Mouse (Mus musculus) spleen, postnatal 4 days (tissue): ENCODE results near the gene Taldo1.

Experiments used
- DNase-seq, 2 experiments: peaks; one replicate each; pipeline ENCODE4 v3.0.0; 2022; ENCODE audit warnings: low spot score in 2 of 2

Taldo1 gene

DNA sequence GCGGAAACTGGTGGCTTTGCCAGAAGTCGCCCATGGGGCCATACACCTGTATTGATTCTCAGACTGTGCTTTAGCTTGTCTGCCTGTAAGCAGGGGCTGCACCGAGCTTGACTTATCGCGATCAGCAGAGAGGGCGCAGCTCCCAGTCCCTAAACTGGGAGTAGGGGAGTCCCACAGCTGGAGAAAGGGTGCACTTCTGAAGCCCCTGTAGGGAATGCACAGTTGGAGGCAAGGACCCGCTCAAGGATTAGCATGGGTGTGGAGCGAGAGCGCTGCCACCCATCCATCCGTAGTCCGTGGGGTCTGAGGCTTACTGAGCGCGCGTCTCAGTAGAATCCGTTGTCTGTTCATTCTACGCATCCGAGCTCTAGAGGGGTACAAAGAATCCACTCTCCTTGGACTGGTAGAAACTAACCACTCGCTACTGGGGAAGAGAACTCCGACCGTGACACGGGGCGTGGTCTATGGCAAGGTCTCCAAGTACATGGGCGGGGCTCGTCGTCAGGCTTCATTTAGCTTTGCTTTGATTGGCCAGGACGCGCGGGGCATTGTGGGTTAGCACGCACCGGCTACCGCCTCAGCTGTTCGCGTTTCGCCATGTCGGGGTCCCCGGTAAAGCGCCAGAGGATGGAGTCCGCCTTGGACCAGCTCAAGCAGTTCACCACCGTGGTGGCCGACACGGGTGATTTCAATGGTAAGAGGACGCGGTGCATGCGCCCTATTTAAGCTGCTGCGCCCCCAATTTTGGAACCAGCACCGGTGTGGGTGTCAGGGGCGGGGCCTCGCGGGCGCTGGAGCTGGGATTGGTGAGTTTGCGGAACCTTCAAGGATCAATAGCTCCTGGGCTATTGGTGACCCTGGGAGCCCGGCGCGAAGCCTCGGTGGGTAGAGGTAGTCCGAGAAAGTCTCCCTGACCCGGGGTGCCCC is at the start of gene Taldo1:
Taldo1 (plus strand) TSS at position 575 of the 927 bp plus-strand sequence.
- peak; percentile 98 for DNase-seq

DNA sequence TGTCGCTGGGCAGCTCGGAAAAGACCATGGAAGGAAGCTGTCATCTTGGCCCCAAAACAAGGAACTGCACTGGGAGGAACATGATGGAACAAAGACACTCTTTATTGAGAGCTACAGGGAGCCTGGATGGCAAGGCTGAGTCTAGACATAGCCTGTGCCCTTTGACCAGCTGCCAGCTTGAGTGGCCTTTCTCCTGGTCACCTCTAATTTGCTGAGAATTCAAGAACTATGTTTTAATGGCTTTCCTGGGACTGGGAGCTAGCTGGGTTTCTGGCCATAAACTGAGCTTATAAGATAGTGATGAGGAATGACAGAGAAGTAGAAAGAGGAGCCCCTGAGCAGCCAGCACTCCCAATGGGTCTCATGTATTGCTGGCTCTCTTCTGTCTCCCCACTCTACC is 48.8 kb upstream of the Taldo1 start:
- peak in 1 of 2 experiments; percentile 53 for DNase-seq

DNA sequence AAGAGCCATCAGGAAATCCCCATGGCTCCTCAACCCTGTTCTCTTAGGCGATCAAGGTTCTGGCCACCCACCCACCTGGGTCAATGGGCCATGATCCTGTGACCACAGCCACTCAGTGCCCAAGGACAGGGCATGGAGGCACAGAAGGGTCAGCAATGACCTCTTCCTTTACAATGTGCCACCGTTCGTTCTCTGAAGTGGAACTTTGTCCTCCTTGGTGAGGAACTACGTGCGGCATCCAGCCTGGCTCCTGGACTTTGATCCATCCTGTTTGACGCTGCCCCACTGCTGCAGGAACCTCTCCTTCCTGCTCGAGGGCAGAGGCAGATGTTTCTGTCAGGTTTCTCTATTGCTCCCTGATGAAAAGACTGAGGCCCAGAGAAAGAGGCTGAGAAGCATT is 48.3 kb upstream of the Taldo1 start:
- DNase-seq: peak in 1 of 2 experiments; percentile 54

DNA sequence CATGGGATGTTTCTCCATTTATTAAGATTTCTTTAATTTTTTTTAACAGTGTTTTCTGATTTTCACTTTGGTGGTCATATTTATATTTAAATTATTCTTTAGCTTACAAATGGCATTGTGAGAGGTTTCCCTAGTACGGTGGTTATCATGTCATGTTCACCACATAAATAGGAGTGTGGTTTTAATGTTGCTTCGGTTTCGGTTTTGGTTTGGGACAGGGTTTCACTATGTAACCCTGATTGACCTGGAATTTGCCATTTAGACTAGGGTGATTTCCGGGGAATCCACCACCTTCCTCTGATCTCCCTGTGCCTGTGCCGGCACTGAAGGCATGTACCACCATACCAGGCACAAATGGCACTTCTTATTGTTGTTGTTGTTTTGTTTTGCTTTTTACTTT is 47.2 kb upstream of the Taldo1 start:
- no peak for DNase-seq

DNA sequence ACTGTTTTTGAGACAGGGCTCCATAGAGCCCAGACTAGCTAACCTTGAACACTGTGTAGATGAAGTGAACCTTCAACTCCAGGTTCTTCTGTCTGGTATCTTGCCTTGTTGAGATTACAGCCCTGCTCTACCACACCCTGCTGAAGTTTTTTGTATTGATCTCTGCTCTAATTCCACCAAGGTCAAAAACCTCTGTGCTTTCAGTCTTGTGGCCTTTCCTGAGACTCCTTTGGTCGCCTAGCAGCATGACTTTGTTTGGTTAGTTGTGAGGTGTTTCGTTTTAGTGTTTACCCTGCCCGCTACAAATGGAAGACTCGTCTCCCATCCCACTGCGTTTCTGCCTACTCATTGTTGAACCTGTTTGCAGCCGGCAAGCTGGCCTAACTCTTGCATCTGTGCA is 40.9 kb upstream of the Taldo1 start:
- DNase-seq: no peak

DNA sequence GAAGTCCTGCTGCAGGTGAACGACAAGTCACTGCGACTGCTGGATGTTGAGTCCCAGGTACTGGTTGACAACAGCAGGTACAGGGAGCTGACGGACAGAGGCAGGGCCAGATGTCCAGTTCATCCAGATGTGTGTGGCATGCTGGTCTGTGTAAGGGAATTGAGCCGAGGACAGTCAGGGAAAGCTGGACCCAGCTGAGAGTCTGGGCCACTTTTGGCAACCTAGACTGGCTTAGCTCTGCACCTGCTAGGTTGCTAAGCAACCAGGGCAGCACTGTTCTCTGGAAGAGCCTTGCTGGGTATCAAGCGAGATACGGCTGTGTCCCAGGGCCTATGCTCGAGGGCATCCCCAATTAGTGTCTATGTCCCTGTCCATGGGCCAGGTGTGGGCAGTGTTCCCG is 36.9 kb upstream of the Taldo1 start:
- DNase-seq: peak in 1 of 2 experiments; percentile 55

DNA sequence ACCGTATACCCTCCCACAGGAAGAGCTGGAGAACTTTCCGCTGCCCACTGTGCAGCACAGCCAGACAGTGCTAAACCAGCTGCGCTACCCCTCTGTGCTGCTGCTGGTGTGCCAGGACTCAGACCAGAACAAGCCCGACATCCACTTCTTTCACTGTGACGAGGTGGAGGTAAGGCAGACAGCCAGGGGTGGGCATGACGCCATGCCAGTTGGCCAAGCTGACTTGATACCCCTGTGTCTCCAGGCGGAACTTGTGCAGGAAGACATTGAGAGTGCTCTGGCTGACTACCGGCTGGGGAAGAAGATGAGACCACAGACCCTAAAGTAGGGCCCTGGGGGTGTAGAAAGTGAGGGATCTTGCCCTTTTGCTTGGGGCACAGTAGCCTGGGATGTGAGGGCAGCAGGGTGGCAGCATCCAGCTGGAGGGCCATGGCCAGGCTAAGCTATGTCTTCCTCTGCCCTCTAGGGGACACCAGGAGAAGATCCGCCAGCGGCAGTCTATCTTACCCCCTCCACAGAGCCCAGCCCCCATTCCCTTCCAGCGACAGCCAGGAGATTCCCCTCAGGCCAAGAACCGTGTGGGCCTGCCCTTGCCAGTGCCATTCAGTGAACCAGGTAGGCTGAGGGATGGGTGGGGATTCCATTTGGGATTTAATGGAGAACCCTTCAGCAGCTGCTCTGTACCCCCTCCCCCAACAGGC is 36.2 kb upstream of the Taldo1 start:
- peak; percentile 15 to 65 for DNase-seq

DNA sequence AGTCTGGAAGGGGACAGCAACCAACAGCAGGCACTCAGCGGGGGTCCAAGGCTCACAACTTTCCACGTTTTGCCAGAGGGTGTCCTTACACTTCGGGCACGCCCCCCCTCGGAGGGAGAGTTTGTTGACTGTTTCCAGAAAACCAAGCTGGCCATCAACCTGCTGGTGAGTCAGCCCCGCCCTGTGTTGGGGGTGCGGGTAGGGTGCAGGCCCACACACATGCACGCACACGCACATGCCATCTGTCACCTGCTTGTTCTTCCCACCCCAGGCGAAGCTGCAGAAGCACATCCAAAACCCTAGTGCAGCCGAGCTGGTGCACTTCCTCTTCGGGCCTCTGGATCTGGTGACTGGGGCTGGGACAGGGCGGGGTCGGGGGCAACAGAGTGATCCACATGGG is 35.0 kb upstream of the Taldo1 start:
- peak in 1 of 2 experiments; percentile 62 for DNase-seq

DNA sequence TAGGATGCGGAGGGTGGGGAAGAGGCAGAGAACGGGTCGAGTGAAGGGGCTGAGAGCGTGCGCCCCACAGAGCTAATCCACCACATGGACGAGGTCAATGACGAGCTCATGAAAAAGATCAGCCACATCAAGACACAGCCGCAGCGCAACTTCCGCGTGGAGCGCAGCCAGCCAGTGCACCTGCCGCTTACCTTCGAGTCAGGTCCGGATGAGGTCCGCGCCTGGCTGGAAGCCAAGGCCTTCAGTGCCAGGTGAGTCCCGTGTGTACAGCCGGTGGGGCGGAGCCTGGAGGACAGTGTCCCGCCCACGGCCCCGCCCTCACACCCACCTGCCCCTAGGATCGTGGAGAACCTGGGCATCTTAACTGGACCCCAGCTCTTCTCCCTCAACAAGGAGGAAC is 30.5 kb upstream of the Taldo1 start:
- DNase-seq: peak; percentile 18 to 71

DNA sequence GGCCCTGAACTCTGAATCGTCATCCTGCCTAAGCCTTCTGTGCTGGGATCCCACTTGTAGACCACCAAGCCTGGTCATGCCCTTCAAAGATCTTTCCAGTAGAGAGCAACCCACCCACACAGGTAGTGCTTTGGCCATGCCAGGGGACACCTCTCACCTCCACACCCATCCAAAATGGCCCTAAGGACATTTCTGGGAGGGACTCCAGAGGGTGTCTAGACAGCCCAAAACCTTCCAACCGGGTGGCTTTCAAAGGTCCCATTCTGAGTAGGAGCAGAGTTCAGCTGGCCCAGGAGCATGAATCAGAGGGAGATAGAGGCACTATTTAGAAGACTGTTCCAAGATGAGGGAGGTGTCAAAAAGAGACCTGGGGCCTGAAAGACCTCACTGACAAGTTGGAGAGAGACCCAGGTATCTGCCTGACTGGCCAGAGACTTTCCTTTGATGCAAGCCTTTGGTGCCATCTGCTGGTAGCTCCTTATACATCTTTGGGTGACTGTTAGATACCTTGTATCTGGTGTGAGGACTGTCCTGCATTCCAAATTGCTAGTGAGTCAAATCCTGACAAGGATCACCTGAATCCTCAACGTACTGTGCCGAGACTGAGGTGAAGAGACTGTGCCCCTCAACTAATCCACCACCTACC is 28.8 kb upstream of the Taldo1 start:
- DNase-seq: peak; percentile 78 to 88

DNA sequence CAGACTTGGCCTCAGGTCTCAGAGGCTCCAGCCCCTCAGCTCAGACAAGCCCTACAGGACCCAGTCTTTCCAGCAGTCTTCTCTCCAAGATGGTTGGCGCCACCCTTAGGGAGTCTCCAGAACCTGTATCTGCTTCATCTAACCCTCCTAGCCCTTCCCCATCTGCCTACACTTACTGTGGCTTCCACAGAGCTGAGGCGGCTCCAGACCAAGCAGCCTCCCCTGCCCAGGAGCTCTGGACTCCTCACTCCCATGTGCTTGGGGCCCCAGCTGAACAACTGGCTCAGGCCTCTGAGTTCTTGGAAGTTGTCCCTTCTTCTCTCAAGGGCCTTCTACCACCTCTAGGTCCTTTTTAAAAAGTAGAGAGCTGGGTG is 28.3 kb upstream of the Taldo1 start:
- peak in 1 of 2 experiments; percentile 68 for DNase-seq

DNA sequence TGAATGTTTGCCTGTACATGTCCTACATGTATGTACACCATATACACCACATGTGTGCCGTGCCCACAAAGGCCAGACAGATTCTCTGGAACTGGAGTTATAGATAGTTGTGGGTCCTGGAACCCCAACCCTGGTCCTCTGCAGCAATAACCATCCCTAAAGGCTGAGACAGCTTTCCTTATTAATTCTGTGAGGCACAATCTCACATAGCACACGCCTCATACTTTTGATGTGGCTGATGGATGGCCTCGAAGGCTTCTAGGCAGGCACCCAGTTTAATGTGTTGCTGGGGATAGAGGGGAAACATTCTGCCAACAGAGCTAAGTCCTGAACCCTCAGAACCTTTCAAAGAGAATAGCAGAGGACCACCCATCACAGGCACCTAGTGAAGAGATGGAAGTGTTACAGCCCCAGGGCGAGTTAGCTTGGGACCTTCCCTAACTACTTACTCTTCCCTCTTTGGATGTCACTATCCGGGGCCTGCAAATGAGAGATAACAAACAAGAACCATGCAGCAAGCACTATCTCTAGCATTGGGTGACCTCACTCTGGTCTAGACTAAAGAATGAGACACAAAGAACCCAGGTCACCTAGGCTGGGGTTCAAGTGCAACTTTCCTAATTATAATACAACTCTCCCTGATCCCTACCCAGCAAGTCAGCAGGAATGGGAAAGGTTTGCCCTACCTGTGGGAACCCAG is 27.5 kb upstream of the Taldo1 start:
- no peak for DNase-seq

DNA sequence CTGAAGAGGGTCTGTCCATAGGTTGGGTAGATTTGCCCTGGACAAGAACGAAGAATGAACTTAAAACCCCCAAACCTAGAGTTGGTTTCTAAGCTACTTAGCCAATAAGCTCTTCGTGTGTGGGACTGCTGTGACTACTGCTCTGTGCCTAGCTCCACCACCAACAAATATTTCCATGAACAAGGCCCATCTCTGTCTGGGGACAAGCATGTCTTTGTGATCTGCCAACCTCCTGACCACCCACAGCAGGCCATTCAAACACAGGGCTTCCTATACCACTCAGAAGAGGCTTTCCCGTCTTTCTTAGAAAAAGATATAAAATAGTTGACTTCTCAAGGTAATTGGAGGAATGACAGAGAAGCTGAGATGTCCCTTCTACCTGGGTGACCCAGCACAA is 27.0 kb upstream of the Taldo1 start:
- peak in 1 of 2 experiments; percentile 53 for DNase-seq

DNA sequence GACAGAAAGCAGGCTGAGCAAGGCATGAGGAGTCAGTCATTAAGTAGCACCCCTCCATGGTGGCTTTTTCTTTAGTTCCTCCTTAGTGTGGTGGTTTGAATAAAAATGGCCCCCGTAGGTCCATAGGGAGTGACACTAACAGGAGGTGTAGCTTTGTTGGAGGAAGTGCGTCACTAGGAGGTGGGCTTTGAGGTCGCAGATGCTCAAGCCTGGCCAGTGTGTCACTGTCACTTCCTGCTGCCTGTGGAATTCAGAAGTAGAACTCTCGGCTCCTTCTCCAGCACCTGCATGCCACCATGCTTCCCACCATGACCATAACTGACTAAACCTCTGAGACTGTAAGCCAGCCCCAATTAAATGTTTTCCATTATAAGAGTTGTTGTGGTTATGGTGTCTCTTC is 24.6 kb upstream of the Taldo1 start:
- DNase-seq: peak in 1 of 2 experiments; percentile 51

DNA sequence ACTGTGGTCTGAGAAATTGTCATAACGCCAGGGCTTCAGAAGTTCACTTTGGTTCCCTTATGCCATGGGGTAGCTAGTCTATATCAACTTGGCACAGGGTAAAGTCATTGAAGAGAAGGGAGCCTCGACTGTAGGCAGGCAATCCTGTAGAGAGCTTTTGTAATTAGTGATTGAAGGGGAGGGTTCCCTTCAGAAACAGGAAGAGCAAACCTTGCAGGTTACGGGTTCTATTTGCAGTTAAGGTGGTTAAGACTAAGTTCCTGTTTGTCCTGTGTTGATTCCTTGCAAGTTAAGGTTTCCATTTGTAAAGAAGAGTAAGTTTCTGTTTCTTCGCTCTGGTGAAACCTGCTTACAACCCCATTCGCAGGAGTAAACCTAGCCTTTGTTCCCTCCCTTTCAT is 22.1 kb upstream of the Taldo1 start:
- no peak for DNase-seq

DNA sequence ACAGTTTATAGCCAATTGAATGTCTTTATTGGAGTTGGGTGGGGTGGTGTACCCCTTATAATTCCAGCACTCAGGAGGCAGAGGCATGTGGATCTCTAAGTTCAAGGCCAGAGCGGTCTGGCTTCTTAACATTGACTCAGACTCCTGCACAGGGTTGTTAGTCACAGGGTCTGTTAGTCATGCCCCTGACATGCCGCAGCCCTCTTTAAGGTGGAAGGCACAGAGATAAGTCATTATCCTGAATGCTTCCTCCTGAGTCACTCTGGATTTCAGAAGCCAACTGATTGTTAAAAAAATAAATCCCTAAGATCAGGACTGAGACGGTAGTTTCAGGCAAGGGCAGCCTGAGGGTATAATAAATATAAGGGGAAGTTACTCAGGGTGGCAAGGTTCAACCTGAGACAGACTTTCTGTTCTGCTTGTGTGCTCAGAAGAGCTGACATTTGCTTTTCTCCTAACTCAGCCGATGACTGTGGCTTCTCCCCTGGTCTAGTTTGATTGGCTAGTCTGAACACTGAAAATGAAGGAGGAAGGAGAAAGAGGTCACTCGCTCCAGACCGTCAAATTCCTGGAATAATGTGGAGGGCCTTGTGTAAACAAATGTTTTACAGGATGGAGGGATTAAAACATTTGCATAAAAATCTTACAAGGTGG is 19.9 kb upstream of the Taldo1 start:
- DNase-seq: peak in 1 of 2 experiments; percentile 49

DNA sequence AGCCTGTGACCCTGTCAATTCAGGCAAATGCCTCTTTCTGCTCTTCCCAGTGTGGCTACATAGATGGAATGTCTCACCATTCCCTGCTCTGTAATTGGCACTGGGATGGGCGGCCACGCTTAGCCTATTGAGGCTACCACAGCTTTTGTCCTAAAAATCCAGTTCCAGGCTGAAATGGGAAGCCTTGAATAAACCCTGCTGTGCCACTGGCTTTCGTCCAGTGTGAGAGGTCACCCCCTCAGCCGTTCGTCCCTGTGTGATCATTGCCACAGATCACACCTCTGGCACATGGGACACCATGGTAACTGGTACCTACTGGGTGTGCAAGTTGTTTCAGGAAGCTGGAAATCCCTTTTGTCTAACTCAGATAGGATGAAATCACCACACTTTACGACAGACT is 18.4 kb upstream of the Taldo1 start:
- DNase-seq: no peak

DNA sequence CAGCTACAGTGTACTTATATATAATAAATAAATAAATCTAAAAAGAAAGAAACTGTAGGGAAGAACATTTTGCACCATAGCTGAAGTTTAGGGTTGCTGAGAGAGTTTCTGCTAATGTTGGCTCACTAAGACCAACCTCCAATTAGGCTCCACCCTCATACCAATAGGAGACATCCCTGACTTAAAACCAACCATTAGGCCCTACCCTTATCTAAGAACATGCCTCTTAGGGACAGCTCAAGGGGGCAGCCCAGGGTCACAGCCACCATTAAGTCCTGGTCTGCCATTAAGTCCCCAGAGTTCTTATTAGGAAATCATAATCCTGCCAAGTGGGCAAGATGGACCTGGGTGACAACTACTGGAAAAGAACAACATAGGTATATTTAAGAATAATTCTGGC is 17.6 kb upstream of the Taldo1 start:
- no peak for DNase-seq

DNA sequence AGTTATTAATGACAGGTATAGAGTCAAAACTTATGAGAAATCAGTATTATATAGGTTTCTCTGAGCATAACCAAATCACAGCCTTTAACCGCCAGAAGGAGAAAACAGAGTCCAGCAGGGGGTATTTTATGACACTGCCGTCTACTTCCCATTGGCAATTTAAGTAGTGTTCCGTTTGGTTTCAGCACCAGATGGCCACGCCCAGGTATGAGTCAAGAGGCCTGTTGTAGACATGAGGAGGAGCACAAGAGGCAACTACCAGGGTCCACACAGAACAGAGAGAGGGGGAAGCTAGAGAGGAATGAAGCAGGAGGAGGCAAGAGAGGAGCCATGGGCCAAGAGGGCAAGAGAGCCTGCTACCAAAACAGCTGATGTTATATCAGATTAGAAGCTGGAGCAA is 12.4 kb upstream of the Taldo1 start:
- no peak for DNase-seq

DNA sequence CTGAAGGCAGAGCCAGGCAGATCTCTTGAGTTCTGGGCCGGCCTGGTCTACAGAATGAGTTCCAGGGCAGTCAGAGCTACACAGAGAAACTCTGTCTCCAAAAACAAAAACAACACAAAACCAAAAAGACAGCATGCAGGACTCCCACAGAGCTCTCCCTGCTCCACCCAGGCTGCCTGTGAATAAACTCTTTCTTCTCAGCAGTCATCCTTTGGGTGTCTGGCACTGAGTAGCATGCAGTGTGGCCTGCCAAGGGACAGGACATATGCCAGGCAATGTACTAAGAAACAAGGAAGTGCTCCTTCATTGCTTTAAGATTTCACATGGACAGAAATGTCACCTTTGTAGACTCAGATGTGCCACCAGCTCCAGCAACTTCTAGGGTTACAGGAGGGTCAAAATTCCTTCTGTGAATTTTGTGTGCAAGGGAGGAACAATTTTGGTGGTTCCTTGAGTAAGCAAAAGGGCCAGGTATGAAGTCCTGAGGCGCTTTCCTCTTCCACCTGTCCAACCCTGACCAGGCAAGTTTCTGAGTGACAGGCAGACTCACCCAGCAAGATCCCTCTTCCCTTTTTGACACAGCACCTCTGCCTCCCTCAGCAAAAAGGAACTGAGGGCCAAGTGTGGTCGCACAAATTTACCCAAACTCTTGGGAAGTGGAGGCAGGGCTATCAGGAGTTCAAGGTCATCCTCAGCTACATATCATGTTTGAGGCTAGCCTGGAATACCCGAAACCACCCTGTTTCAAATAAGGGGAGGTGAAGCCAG is 10.7 kb upstream of the Taldo1 start:
- DNase-seq: no peak
